Mouse (Mus musculus) ovary, adult 18-20 months (tissue): ENCODE measurements around the gene Sytl1.
A peak's percentile ranks its signal among the peaks of the same experiment; 100 is the strongest.

Source experiments
- DNase-seq: peaks from one replicate; pipeline ENCODE4 v3.0.0; 2022; ENCODE audit warnings: low spot score, mixed read lengths

The Sytl1 gene

DNA sequence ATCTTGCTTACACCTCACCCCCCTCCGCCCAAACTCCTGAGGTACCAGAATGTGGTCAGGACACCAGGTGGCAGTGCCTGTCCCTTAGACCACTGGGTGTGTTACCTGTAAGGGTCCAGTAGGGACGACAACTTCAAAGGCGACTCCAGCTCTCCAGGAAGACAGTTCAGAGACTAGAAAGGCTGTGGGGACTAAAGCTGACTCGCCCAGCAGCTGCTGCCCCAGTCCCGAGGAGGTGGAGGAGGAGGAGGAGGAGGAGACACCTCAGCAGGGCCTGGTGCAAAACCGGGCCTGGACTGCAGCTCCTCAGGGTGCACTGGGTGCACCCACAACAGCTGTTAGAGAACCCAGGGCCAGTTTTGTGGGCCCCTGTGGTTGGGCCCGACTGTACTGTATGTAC lies at the start of gene Sytl1:
Gene Sytl1, minus strand, starts transcription at position 232 of the 400 bp plus-strand sequence.
- DNase-seq, result no peak

DNA sequence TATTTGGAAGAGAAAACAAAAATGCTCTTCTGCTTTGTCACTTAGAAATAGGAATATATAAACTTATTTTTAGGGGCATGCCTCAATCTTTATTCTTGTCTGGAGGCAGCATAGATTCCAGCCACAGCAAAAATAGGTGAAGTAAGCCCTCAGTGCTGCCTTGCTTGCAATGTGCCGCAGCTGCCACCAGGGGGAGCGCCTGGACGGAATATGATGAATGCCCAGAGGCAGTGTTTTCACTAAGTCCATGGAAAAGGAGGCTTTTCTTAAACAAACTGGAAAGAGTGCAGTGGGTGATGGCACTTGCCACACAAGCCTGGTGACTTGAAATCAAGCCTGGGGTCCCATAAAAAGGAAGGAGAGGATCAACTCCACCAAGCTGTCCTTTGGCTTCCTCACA lies 47.0 kb upstream of the Sytl1 start:
- peak; percentile 60 for DNase-seq

DNA sequence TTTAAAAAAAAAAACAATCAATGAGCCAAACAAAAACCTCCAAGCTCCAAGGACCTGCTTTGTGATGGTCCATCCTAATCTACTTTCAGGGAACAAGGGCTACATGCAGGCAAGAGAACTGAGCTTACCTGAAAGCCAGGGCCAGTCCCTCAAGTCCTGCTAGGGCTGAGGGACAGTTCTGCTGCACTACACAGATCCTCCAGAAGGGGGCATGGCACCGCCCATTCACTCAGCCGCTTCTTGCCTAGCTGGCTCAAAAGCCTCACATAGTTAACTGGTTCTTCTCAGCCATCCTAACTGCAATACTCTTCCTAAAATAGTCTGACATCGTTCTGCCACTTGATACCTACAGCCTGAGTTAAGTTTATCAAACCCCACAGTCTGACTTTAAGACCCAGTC lies 44.4 kb upstream of the Sytl1 start:
- DNase-seq, result no peak

DNA sequence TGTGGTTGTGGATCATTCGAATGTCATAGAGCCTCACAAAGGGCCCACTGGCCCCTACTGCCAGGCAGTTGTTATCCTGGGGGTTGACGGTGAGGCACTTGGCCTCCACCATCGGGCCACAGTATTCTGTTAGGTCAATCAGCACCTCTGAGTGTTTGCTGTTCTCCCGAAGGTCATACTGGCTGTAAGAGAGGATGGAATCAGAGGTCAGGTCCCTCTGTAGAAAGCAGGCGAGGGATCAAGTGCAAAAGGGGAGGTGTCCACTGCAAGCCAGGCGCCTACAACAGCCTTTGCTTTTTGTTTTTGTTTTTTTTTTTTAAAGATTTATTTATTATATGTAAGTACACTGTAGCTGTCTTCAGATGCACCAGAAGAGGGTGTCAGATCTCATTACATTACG lies 42.9 kb upstream of the Sytl1 start:
- DNase-seq, result no peak

DNA sequence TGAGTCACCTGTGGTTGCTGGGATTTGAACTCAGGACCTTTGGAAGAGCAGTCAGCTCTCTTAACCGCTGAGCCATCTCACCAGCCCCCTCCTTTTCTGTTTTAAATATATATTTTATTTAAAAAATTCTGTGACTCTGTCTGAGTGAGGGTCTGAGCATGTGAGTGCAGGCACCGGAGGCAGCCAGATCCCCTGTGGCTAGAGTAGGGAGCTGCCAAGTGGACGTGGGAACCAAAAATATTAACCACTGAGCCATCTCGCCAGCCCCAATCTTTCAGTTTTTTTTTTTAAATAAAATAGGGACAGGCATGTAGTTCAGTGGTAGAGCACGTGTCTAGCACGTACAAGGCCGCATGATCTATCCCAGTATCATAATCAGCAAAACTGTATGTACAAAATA lies 41.9 kb upstream of the Sytl1 start:
- DNase-seq, result no peak

DNA sequence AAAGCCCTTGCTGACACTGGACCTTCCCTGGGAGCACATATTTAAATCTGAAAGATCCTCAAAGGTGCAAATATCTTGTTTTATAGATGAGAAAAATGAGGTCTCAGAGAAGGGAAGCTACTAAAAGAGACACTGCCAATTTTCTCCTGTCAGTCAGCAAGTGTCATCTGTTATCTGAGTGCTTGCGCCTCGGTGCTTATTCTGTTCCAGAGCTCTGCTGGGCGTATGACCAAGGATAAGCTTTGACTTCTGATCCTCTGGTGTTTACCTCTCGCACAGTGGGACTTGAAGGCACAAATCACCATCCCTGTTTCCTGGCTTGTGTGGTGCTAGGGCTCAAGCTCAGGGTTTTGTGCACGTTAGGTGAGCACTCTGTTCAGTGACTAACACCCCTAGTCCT lies 39.8 kb upstream of the Sytl1 start:
- no peak for DNase-seq

DNA sequence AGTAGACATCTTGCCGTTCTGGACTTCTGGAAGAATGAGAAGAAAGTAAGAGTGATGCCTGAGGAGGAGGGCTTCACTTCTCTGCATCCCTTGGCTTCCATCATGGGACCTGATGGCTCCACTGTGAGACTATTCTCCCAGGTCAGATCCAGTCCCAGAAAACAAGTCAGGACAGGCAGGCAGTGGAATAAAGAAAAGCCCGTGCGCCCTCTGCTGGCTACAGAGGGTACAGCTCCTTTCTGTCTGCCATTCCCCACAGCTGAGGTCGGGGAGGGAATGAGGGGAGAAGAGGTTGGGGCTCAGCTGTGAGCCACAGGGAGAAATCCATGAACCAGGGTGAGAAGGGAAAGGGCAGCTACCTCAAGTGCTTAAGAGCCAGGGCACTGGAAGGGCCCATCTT lies 38.9 kb upstream of the Sytl1 start:
- no peak for DNase-seq

DNA sequence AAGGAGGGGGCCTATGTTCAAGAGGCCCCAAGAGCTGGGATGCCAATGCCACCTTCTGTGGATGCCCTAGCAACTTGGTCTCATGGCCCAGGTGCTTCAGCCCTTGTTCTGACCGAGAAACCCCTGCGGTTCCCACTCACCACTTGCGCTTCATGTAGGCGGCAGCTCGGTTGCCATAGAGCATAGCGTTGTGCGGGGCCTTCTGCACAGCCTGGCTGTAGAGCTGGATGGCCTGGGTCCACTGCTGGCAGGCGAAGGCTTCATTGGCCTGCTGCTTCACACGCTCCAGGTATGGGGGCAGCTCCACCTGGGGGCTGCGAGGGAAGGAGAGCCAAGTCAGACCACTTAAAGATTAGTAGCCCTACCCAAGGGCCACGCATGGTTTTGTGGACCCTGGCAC lies 37.5 kb upstream of the Sytl1 start:
- DNase-seq, result no peak

DNA sequence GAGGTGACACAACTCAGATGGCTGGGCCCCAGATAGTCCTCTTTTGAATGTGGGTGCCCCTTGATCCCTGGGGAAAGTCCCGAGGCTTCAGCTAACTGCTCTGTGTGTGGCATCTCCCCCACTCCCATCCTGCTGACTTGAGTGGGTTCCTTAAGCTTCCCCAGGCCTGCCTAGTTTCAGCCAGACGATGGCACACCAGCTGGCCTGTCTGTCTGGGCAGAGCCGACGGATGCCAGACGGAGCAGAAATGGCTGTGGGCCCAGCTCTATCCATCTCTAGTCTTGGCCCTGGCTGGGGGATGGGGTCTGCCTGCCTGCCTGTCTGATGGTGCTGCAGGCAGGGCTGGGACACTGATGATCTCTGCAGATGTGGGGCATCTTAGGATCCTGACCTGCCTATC lies 36.8 kb upstream of the Sytl1 start:
- no peak for DNase-seq

DNA sequence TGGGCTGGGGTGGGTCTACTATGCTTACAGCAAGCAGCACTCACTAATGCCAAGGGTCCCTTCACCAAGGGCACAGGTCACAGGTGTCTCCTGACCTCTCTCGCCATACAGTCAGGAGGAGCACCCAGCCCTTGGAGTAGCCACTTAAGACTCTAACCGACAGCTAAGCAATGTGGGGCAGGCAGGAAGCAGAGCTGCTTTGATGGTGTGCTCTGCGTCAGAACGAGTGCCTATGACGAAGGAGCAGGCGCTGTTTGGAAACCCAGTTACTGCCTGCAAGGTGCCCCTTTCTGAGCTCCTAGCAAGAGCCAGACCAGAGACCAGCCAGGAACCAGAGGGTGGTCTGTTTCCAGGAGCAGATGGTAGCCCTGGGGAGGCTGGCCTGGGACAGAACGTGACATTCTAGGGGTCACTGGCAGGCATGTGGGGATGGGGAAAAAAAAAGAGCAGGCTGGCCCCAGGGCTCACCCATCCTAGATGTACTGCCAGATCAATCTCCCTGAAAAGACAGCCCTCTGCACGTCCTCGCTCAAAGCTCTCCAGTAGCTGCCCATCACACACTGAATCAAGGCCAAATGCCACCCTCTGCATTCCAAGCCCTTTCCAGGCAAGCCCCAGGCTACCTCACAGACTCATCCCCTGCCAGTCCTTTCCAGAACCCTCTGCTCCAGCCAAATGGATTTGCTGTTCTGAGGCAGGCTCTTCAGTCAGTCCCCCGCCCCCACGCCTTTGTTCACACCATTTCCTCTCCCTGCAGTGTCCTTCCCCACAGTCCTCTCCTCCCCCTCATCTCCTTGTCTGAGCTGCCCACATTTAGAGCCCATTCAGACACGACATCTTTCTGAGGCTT lies 35.8 kb upstream of the Sytl1 start:
- DNase-seq, result no peak

DNA sequence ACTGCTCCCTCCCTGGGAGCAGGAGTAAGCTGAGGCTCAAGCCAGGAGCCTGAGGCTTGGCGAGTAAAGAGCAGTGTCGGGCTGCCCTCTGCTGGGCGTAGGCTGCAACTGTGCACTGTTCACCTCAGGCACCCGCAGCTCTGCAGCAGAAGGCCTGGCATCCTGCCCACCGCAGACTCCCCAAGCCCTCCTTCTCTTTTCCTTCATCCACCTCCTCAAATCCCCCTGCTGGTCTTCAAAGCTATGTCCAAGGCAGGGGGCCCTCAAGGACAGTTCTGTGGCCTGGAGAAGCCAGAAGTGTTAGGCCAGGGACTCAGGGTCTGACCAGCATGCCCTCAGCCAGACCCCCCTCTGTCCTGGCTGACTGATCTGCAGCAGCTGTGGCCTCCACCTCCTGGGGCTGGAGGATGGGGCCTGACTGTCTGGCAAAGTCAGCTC lies 34.9 kb upstream of the Sytl1 start:
- peak; percentile 68 for DNase-seq

DNA sequence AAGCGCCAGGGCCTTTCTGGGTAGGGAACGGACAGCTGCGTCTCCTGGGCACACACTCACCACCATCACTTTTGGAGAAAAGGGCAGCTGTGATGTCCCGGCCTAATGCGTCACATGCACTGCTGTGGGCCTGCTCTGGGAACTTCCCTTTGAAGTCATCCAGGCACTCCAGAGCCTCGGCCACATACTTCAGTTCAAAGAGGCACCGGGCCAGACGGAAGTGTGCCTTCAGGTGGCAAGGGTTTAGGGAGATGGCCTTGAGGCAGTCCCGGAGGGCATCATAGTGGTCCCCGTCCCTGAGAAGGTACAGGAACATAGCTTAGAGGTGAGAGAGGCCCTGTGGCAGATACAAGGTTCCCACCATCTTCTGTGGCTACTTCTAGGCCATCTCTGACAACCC lies 34.4 kb upstream of the Sytl1 start:
- no peak for DNase-seq

DNA sequence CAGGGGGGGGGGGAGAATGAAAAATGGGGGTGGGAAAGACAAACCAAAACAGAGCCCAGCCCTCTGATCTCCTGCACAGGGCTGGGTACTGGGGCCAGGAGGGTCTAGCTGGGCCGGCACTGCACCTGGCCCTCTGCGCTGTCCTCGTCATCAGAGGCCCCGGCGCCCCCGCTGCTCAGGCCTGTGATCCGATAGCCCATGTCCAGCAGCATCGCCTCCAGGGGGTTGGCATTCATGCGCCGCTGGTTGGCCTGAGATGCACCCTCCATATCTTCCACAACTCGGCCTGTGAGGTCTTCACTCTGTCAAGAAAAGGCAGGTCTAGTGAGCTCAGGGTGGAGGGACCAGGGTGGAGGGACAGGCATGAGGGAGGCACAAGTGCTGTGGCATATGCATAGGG lies 31.2 kb upstream of the Sytl1 start:
- DNase-seq, result no peak

DNA sequence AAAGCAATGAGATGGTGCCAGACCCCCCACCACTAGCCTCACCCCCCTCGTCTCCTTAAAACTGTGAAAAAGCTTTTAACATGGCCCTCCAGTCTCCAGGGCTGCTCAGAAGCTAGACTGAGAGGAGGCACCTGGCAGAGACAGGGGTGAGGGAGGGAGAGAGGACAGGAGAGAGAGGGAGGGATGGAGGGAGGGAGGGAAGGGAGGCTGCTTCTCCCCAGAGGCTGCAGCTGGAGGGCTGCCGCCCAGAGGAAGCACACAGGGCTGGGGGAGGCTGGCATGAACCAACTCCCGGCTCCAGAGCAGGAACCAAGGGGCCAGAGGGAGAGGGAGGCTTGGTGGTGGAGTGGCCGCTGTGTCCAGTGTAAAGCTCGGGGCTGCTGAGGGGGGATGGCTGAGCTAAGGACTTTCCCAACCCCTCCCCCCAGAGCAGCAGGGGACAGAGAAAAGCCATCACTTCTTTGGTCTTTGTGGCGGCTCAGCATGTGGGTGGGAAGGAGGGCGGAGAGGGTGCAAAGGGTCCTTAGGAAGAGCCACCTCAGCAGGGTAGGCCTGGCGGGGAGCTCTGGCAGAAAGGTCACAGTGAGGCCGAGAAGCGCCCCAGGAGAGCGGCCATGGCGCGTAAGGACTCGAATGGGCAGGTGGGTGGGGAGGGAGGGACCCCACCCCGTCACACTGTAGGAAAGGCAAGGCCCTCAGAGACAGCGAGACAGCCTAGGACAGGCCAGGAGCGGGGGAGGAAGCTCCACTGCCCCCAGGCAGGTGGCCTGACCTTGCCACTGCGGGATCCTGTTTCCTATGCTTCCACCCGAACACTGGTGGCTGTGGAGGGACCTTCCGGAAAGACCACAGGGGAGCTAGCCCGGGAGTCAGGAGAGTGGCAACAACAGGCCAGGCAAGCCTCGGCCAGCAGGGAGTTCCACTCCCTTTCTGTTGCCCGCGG lies 30.3 kb upstream of the Sytl1 start:
- DNase-seq, result no peak

DNA sequence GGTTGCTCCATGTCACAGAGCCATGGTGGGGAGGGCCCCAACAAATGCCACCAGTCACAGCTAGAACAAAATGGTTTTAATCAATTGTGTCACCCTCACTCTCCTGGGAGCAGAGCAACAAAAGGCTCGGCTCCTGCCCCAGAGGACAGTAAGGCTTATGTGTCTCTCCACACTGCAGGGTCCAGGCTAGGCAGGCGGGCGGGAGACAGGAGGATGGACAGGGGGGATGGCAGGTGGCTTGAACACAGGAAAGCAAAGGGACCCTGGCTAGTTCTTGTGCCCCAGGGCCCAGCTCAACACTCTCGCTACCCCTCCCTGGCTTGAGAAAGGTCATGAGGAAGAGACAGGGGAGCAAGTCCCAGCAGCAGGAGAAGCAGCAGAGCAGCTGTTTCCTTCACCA lies 29.5 kb upstream of the Sytl1 start:
- DNase-seq, result no peak

DNA sequence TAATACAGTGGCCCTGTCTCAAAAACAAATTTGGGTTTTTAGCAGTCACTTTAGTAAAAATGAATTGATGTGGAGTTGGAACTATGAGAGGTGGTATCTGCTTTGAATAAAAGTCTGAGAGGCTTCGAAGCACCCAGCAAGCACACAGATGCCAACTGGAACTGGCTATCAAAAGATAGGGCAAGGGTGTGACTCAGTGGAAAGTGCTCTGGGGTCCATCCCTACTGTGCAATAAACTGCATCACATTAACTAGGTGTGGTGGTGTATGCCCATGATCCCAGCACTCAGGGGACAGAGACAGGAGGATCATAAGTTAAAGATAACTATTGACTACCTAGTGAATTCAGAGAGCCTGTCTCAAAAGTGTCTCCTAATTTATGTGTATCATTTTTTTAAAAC lies 28.3 kb upstream of the Sytl1 start:
- DNase-seq, result no peak

DNA sequence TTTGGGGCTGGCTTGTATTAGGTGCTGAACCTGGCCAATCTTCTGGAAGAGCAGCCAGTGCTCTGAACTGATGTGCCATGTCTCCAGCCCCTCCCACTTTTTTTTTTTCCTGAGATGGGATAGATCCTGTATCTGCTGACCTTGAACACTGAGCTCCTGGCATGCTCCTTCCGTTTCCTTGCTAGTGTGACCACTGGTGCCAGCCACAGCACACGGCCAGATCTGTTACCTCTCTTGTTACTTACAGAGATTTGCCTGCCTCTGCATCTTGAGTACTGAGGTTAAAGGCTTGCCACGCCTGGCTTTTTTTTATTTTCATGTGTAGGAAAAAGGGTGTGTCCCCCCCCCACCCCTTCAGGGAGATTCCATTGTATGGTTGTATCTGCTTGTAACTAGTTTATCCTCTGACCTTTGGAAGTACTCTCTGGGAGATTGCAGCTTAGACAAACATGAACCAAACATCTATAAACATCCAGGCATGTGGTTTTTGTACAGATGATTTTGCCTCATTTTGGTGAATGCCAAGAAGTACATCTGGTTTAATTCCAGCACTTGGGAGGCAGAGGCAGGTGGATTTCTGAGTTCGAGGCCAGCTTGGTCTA lies 23.7 kb upstream of the Sytl1 start:
- DNase-seq, result no peak

DNA sequence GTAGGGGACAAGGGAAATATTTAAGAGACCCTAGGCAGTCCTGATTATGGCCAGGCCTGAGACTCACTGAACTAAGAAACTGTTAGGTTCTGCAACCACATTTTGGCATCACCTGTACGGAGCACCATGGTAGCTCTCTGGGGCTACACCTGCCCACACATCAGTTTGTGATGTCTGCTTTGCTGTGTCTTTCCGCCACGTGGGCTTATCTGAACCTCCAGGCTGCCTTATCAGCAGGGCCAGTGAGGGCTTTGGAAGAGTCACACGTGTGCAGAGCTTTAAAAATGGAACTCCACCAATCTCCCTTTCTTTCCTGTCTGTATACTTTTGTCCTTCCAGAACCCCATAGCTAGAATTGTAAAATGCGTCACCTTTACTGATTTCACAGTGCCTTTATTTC lies 23.0 kb upstream of the Sytl1 start:
- DNase-seq, result no peak

DNA sequence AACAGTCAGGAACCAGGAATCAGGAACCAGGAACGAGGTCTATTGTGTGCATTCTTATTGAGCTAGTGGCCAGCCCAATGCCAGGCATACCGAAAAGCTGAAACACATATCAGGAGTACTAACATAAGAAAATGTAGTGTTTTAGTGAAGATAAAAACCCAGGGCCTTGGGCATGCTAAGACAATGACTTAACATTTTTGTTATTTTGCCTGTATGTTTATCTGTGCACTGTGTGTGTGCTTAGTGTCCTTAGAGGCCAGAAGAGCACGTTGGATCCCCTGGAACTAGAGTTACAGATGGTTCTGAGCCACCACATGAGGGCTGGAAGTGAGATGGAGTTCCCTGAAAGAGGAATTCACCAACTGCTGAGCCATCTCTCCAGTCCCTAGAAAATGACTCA lies 22.4 kb upstream of the Sytl1 start:
- no peak for DNase-seq

DNA sequence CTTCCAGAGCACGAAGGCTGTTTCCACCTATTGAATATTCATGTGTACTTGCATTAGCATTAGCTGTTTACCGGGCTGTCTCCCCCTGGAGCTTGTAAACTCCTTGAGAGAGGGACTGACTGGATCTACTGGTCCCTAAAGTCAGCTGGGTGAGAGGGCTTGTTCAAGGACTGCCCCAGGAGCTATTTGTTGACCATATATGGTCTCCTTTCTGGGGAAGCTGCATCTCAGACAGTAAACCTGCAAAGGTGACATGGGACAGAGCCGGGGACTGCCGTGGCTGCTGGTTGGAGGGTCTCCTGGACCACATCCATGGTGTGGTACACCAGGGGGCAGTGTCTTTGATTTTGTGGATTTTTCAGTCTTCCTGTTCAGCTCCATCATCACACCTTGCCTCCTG lies 19.7 kb upstream of the Sytl1 start:
- no peak for DNase-seq

DNA sequence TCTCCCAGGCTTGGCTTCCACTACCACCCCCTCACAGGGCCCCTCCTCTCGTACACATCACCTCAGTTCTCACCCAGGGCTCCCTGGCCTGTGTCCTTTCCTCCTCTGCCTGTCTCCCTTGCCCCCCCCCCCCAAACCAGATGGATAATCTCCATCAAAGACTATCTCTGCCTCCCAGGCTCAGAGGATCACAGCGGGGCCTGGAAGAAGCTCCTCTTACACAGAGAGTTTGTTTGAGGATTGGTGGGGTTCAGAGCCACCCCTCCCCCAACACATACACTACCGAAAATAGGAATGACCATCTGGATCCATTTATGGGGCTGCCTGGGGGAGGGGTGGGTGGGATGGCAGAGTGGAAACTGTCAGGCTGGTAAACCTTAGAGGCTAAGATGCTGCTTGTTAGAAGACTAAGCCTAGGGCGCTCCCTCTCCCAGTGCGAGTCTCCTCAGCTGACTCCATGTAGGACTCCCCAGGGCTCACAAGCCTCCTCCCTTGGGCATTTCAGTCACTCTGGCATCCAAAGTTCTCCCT lies 19.1 kb upstream of the Sytl1 start:
- DNase-seq, result no peak

DNA sequence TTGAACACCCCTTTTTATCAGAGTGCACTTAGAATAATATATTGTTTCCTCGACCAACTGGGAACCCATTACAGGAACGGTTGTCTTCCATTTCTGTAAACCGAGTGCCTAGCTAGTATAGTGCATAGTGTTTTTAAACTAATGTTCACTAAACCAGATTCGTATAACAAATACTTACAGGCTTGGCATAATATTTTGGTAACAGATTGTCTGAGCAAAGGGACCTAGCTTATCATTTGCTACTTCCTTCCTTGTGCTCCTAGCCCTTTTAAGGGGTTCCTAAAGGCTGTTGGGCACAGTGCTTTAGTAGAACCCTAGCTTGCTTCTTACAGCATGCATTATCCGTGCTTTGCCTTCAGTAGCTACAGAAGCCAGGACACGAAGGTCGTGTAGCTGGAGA lies 18.6 kb upstream of the Sytl1 start:
- DNase-seq, result no peak

DNA sequence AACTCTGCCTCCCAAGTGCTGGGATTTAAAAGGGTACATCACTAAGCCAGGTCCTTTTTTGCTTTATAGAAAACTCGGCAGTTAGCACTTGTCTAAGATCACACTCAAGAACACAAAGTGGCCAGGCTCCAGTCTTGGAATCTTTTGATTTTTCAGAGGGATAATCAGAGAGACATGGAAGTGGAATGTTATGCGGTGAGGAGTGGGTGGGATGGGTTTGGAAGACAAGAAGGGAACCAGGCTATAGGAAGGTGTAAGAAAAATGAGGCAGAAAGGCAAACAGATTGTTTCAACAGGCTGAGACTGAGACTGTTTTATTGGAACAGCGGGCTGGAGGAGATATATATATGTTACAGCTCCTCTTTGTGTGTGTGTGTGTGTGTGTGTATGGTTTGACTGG lies 15.6 kb upstream of the Sytl1 start:
- DNase-seq, result no peak
